Mouse (Mus musculus) embryonic facial prominence, embryonic 11.5 days (tissue): ENCODE results near the gene Ubfd1. TPM values are rescaled to one million over a fixed set of nuclear protein-coding genes. Genes with fewer than 3 reads are reported as not detected.

ENCODE experiments used
- ATAC-seq: fragments of 200-750 bp; cut with Nextera tagmentation; replicated peaks from 2 replicates; pipeline ENCODE4 v1.8.0; 2017; ENCODE audit warnings: low read depth; ENCODE audit not compliant: insufficient number of reproducible peaks, low FRiP score, low TSS enrichment
- DNase-seq: peaks from one replicate; pipeline ENCODE4 v3.0.0-alpha.2; 2015; ENCODE audit warnings: low spot score
- H3K27ac ChIP-seq: fragments of 300-500 bp; sonication (generic); replicated peaks from 2 replicates; pipeline ENCODE4 v1.5.1; 2014; ENCODE audit warnings: mild to moderate bottlenecking, low read depth, low read length, control low read depth
- H3K27me3 ChIP-seq: fragments of 300-500 bp; sonication (generic); 2 replicates; pipeline ENCODE4 v1.6.1; 2014; ENCODE audit warnings: mild to moderate bottlenecking, low read length, moderate library complexity, mixed read lengths; ENCODE audit not compliant: control insufficient read depth, insufficient read depth
- H3K36me3 ChIP-seq: fragments of 300-500 bp; sonication (generic); replicated peaks from 2 replicates; pipeline ENCODE4 v1.6.1; 2014; ENCODE audit warnings: low read depth, mild to moderate bottlenecking, low read length, moderate library complexity, mixed read lengths; ENCODE audit not compliant: control insufficient read depth, insufficient read depth
- H3K4me1 ChIP-seq: fragments of 300-500 bp; sonication (generic); 2 replicates; pipeline ENCODE4 v1.6.1; 2014; ENCODE audit warnings: low read length, mixed read lengths; ENCODE audit not compliant: control insufficient read depth, insufficient read depth
- H3K4me2 ChIP-seq: fragments of 300-500 bp; sonication (generic); 2 replicates; pipeline ENCODE4 v1.6.1; 2014; ENCODE audit warnings: low read depth, mild to moderate bottlenecking, control low read depth, low read length, moderate library complexity
- H3K4me3 ChIP-seq: fragments of 300-500 bp; sonication (generic); 2 replicates; pipeline ENCODE4 v1.5.1; 2014; ENCODE audit warnings: low read depth, low read length, control low read depth
- H3K9ac ChIP-seq: fragments of 300-500 bp; sonication (generic); replicated peaks from 2 replicates; pipeline ENCODE4 v1.6.1; 2014; ENCODE audit warnings: mild to moderate bottlenecking, control low read depth, low read length
- H3K9me3 ChIP-seq: fragments of 300-500 bp; sonication (generic); replicated peaks from 2 replicates; pipeline ENCODE4 v1.6.1; 2016; ENCODE audit warnings: mild to moderate bottlenecking, low read length, inconsistent platforms, mixed read lengths; ENCODE audit not compliant: control insufficient read depth
- WGBS: fragments of 180-500 bp; shearing (Covaris S2); extraction: QIAGEN DNeasy Blood & Tissue Kit; methylation state at CpG from one replicate; pipeline ENCODE4 v1.1.7; 2014; 5-methylcytosine and 5-hydroxymethylcytosine counted together
- polyA plus RNA-seq: library from polyadenylated mRNA; unstranded; fragments of >200 nt; fragmentation: Nextera tagmentation; extraction: Ambion mirVana; gene quantifications from 2 replicates; pipeline ENCODE4 v1.2.1, GENCODE M21; 2014

Ubfd1 gene
- polyA plus RNA-seq, 1 experiment from 2014 or later = 113 TPM

GRCm38 (mm10) chr7:122066102-122066944 lies 652 bp upstream of the Ubfd1 start:
- Histone ChIP-seq H3K9ac (peak overlapping the region; percentile 97), H3K27me3 (no peaks in the 10 kb centered on the region), H3K4me3 (peak overlapping the region; percentile 99), H3K36me3 (no peaks in the 10 kb centered on the region), H3K4me2 (peak overlapping the region; percentile 53), H3K4me1 (no peaks in the 10 kb centered on the region), H3K9me3 (no peaks in the 10 kb centered on the region), H3K27ac (peak overlapping the region; percentile 87)
- no peak for DNase-seq
- peak; percentile 66; the same call in 1 of the 2 replicates for ATAC-seq
- 24% methylated on average over 27 of the region's 31 CpGs for WGBS

- H3K4me3 ChIP-seq = peak overlapping the region; percentile 99
- H3K36me3 ChIP-seq = no peaks in the 10 kb centered on the region; the same call in none of the 2 replicates
- WGBS = 1% methylated on average over 58 of the region's 58 CpGs
- peak overlapping the region; percentile 97 for H3K9ac ChIP-seq
- no peaks in the 10 kb centered on the region for H3K4me1 ChIP-seq
- H3K9me3 ChIP-seq = no peaks in the 10 kb centered on the region
- H3K27me3 ChIP-seq = no peaks in the 10 kb centered on the region
- H3K4me2 ChIP-seq = peak overlapping the region; percentile 49
- ATAC-seq = peak; percentile 46
- peak overlapping the region; percentile 87 for H3K27ac ChIP-seq
- DNase-seq = no peak
Measured at GRCm38 (mm10) chr7:122067517-122068381, 774 bp downstream of the Ubfd1 start.

- 88% methylated on average over 3 of the region's 3 CpGs for WGBS
- DNase-seq = no peak
- Histone ChIP-seq H3K9me3 (no peaks in the 10 kb centered on the region), H3K4me2 (no peak overlapping the region), H3K4me1 (no peaks in the 10 kb centered on the region), H3K4me3 (no peak overlapping the region), H3K9ac (no peak overlapping the region), H3K27ac (no peak overlapping the region), H3K27me3 (no peaks in the 10 kb centered on the region), H3K36me3 (peaks cover 15% of the 10 kb centered on the region)
- no peak for ATAC-seq
Measured at GRCm38 (mm10) chr7:122074374-122074773, 7.4 kb downstream of the Ubfd1 start.

- Histone ChIP-seq H3K27me3 (no peaks in the 10 kb centered on the region), H3K9me3 (no peaks in the 10 kb centered on the region), H3K4me2 (no peak overlapping the region), H3K27ac (no peak overlapping the region), H3K9ac (no peak overlapping the region), H3K36me3 (peaks cover 10% of the 10 kb centered on the region), H3K4me3 (no peak overlapping the region), H3K4me1 (no peaks in the 10 kb centered on the region)
- WGBS = 95% methylated on average over 8 of the region's 8 CpGs
- DNase-seq (no peak), ATAC-seq (no peak)
Measured at GRCm38 (mm10) chr7:122079798-122080554, 13.0 kb downstream of the Ubfd1 start.

- Histone ChIP-seq H3K27ac (no peak overlapping the region), H3K9me3 (no peaks in the 10 kb centered on the region), H3K36me3 (peaks cover 8% of the 10 kb centered on the region), H3K4me1 (no peaks in the 10 kb centered on the region), H3K4me2 (no peak overlapping the region), H3K27me3 (no peaks in the 10 kb centered on the region), H3K9ac (no peak overlapping the region), H3K4me3 (no peak overlapping the region)
- 80% methylated on average over 1 of the region's 1 CpGs for WGBS
- DNase-seq = no peak
- no peak for ATAC-seq
Measured at GRCm38 (mm10) chr7:122081071-122081470, 14.1 kb downstream of the Ubfd1 start.

GRCm38 (mm10) chr7:122087195-122087982 lies 20.4 kb downstream of the Ubfd1 start:
- 92% methylated on average over 11 of the region's 11 CpGs for whole genome bisulfite sequencing
- Histone ChIP-seq H3K27ac (no peak overlapping the region), H3K36me3 (peaks cover 12% of the 10 kb centered on the region), H3K4me2 (no peak overlapping the region), H3K4me3 (no peak overlapping the region), H3K9me3 (no peaks in the 10 kb centered on the region), H3K9ac (no peak overlapping the region), H3K4me1 (no peaks in the 10 kb centered on the region), H3K27me3 (no peaks in the 10 kb centered on the region)
- no peak for ATAC-seq
- DNase-seq = no peak

GRCm38 (mm10) chr7:122094564-122095330 lies 27.8 kb downstream of the Ubfd1 start:
- H3K4me3 ChIP-seq = no peak overlapping the region
- no peak overlapping the region for H3K9ac ChIP-seq
- no peaks in the 10 kb centered on the region for H3K4me1 ChIP-seq
- no peak overlapping the region for H3K27ac ChIP-seq
- WGBS = 91% methylated on average over 2 of the region's 2 CpGs
- peaks cover 19% of the 10 kb centered on the region for H3K36me3 ChIP-seq
- H3K9me3 ChIP-seq = no peaks in the 10 kb centered on the region
- DNase-seq (no peak), ATAC-seq (no peak)
- H3K27me3 ChIP-seq = no peaks in the 10 kb centered on the region
- no peak overlapping the region for H3K4me2 ChIP-seq
